Mouse (Mus musculus) left cerebral cortex, adult 9 months (tissue): ENCODE measurements around the gene Pck1.
"Not testable (repeated sequence)": the region's sequence is repeated elsewhere in the genome, so short reads cannot be mapped to it uniquely, and the experiment has no call there.

Experiments used
- DNase-seq, 2 experiments: peaks; one replicate each; pipeline ENCODE4 v3.0.0; 2022; ENCODE audit warnings: low spot score in 2 of 2

Gene Pck1

DNA sequence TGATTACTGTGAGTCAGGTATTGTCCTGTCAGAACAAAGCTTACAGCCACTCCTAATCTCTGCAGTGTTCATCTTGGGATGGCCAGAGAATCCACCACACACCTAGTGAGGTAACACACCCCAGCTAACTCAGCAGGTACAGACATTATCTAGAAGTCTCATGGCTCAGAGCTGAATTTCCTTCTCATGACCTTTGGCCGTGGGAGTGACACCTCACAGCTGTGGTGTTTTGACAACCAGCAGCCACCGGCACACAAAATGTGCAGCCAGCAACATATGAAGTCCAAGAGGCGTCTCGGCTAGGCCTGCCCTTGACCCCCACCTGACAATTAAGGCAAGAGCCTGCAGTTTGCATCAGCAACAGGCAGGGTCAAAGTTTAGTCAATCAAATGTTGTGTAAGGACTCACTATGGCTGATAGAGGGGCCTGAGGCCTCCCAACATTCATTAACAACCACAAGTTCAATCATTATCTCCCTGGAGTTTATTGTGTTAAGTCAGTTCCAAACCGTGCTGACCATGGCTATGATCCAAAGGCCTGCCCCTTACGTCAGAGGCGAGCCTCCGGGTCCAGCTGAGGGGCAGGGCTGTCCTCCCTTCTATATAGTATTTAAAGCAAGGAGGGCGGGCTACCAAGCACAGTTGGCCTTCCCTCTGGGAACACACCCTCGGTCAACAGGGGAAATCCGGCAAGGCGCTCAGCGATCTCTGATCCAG lies at the start of gene Pck1:
TSS of gene Pck1 (plus strand) at position 613 of the 716 bp plus-strand sequence.
- no peak for DNase-seq

DNA sequence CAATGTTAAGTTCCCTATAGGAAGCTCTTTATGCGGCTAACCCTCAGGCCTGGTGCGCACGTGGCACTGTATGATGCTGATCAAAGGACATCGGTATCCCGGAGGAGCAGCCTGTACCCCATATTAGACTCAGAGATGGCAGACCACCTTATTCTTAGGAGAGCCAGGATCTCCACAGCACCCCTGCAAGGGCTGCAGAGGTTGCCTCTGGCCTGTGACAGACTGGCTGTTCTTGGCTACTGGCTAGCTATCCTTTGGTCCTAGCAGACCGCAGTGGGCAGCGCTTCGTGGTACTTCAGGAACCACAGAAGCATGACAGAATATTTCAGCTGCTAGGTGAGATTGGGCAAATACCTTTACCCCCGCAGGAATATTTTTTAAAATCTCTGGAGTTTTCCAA lies 46.4 kb upstream of the Pck1 start:
- DNase-seq: no peak

DNA sequence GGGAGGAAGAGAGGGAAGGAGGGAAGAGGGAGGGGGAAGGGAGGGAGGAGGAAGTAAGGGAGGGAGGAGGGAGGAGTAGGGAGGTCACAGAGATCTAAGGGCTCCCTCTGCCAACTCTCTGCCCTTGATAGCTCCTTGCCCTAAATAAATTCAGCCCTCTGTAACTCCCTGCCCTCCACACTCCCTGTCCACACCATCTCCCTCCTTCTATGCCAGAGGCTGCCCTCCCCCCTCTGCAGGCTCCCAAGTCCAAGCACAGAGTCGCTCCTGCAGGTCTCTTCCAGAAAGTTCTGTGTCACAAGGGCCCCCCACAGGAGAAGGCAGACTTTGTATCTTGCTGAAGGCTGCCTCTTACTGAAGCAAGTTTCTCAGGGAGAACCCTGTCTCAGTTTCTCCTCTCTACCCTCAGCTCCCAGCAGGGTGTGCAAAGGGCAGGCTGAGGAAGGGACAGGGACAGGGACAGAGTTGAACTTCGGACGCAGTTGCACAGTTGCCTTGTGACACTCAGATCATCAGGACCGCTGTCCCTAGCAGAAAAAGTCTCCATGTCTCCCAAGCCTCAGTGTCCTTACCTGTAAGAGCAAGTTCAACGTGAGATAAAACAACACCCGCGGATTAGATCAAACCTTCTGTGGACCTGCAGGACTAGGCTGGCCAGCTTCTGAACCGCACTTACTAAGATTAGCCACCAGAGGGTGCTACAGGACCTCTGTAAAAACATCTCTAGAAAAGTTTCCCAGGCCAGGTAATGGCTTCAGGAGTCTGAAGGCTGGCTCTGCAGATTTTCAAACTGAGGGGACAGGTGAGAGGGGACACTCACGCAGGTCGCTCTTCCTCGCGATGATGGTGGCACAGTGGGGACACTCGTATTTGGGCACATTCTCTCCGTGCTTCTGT lies 45.7 kb upstream of the Pck1 start:
- peak in 1 of 2 experiments; percentile 77 for DNase-seq

DNA sequence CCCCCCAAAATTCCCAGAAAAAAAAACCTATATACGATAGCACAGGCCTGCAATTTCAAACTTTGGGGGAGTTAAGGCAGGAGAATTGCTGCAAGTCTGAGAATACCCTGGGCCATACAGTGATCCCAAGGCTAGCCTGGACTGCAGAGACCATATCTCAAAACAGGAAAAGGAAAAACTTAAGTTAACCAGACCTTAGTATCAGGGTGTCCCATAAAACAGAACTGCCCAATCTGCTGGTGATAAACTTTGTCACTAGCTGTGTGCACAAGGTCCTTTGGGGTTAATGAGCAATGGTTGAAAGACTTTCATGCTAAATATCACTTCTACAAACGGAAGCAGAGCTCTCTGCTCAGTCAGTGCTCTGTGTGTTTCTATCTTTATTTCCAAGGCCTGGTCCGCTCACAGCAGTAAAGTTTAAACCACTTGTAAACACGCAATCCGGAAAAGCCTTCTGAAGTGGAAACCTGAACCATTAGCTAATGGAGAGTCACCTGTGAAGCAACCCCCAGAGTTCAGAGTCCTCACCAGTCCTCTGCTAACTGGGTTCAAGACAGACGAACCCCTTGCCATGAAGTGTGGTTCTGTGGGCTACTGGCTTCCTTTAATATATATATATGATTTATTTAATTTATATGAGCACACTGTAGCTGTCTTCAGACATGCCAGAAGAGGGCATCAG lies 44.2 kb upstream of the Pck1 start:
- DNase-seq: no peak

DNA sequence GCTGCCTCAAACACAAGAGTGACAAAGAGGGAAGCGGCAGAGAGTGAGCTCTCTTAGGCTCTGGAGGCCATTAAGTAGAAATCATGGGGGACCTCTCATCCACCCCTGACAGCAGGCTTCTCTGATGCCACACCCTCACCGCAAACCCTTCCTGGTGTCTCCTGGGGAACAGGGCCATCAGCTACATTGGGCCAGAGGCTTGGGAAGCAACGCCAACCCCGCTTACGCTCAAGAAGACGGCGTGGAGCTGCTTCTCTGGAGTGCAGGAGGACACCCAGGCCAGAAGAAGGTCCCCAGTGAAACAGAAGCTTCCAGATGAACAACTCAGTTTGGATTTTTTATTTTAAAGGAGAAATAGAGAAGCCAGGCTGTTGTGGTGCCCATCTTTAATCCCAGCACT lies 43.3 kb upstream of the Pck1 start:
- no peak for DNase-seq

DNA sequence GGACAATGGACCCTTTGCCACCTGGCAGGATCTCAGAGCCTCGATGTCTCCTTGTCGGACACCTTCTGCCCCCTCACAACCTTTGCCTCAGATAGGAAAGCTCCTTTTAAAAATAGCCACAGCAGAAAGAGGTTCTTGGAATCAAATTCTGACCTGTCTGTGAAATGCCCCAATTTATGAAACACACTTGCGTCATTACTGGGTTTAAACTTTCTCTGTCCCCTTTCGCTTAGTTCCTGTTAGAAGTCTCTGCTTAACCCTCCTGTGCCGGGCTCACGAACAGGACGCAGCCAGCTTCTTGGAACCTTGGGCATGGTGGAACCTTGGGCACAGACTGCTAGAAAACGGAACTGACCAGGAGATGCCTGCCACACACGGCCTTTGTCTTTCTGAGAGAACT lies 42.3 kb upstream of the Pck1 start:
- no peak for DNase-seq

DNA sequence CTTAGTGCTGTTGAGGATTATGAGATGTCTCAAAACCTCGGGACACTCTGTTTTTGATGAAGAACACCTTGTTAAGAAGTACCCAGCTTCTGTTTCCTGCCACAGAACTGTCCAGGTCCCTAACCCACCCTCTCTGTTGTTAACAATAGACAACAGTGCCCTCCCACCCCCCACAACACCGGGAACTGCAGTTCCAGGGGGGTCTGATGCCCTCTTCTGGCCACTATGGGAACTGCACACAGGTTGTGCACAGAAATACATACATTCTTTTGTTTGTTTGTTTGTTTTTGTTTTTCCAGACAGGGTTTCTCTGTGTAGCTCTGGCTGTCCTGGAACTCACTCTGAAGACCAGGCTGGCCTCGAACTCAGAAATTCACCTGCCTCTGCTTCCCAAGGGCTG lies 39.1 kb upstream of the Pck1 start:
- not testable (repeated sequence) for DNase-seq

DNA sequence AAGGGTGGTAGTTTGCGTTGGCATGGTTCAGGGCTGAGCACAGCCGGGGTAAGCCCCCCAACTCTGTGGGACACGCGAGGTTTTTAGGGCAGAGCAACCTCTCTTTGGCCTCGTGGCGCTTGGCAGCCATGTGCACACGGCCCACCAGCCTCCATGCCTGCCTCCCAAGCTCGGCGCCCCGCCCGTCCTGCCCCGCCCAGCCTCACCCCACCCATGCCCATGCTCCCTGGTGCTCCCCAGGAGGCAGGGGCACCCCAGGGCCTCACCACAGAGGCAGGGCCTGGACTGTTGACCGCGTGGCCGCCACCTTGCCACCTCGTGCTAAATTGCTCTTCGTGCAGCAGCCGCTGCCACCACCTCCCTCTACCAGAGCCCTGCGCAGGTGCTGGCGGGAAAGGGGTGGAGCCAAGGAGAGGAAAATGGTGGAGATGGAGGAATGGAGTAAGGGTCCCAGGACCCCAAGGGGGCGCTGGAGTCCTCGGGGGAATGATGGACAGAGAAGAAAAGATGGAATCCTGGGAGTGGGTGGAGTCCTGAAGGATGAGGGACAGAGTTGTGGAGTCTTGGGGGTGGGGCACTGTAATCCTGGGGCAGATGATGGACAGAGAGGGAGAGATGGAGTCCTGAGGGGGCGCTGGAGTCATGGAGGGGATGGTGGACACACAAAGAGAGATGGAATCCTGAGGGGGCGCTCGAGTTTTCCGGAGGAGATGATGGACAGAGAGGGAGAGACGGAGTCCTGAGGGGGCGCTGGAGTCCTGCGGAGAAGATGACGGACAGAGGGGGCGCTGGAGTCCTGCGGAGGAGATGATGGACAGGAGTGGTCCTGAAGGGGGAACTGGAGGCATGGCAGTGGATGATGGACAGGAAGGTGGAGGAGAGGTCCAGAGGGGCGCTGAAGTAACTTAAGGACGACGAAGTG lies 33.6 kb upstream of the Pck1 start, which contains the start of gene Ctcfl:
TSS of gene Ctcfl (minus strand) at position 503 of the 922 bp plus-strand sequence.
- DNase-seq: no peak

DNA sequence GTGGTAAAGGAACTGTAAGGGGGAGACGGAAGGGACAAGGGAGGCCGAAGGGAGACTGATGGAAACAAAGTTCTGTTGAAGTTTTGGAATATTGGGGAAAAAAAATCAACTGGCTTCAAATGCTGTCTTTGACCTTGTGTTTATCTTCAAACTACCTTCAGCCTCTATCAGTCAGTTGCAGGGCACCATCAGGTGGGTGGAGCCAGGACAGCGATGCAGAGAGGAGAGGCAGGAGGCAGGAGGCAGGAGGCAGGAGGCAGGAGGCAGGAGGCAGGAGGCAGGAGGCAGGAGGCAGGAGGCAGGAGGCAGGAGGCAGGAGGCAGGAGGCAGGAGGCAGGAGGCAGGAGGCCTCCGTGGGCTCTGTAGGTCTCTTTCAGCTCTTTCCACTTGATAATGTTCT lies 32.7 kb upstream of the Pck1 start:
- DNase-seq: not testable (repeated sequence)

DNA sequence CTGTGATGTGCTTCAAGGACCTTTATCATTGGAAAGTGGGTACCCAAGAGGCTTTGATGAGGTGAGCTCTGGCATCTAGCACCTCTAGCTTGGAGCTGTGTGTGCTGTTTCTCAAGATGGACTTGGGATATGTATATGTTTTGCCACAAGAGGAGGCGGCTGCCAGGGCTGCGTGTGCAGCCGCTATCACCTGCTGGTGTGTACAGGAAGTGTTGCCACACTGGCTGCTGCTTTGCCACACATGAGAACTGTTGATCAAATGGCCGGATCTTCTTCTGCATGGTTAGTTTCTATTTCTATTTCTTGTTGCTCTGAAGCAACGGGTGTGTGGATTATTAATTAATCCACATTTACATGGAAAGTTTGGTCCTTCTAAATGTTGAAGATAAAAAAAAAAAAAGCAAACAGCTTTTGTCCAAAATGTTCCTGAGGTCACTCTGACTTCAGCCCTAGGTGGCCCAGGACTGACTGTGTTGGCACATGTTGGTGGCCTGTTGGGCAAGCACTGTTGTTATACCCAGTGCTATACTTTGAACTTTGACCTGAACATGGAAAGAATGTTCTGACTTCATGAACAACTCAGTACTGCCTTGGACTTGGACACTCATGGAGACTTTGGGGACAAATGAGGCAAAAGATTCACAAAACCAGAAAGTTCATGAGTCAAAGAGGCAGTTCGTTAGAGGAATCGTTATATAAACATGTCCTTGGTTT lies 28.7 kb upstream of the Pck1 start:
- DNase-seq: no peak

DNA sequence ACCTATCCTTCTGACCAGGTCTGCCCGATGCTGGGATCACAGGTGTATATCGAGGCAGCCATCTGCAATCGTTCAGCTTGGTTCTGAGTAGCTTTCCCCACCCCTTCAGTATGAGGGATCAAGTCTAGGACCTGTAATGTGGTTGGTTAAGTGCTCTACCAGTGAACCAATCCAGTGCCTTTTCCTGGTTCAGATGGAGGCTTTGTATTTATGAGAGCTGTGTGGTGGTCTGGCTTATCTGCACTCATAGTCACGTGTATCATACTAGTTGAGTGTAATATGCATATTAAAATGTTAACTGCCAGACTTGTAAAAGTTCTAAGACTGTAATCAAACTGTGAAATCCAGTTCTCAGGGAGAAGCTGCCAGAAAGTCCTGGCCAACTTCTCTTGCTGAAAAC lies 26.5 kb upstream of the Pck1 start:
- no peak for DNase-seq

DNA sequence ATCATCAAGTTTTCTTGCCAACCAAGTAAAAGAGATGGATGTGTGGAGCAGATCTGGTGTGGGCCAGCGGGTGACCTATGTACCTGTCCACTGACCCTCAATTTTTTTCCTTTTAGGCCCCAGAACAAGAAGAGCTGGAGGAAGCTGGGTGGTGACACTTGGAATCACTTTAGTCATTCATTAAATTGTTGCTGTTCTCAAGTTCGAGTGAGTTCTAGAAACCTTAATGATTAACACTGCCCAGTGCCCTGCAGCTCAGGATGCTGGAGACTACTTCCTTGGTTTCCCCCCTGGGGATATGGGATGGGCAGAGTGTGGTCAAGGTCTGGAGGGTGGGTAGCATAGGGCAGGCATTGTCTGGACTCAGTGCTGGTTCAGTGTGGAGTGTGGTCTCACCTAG lies 23.7 kb upstream of the Pck1 start:
- no peak for DNase-seq

DNA sequence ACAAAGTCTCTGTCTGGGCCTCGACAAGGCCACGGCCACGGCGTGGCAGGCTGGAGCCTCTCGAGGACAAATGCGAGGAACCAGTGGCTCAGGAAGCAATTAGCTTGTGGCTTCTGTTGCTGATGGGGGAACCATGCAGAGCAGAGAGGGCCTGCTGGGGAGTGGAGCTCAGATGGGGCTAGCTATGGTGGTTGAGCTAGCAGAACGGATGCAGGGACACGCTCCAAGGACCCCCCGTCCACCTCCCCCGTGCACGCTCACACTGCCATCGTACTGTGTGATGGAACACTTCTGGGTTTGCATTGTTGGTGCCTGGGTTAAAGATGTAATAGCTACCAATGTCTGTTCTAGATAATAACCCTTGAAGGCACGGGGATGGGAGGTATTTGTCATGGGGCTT lies 20.6 kb upstream of the Pck1 start:
- no peak for DNase-seq

DNA sequence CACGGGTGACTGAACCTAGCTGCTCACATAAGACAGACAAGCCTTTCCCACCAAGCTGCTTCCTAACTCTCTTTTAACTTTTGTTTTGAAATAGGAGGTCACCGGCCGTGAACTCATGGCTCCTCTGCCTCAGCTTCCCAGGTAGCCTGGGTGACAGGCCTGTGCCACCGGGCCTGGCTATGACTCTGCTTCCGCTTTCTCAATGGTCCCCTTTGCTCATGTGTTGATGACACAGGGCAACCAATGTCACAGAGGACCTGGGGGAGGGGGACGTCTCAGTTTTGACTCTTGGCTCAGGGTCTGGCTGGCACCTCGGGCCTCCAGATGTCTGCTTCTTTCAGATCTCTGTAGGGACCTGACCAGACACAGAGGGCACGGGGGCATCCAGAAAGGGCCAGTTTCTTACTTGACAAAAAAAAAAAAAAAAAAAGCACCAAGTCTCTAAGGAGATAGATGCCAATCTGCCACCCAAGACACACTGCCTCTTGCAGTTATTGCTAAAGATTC lies 20.0 kb upstream of the Pck1 start:
- no peak for DNase-seq

DNA sequence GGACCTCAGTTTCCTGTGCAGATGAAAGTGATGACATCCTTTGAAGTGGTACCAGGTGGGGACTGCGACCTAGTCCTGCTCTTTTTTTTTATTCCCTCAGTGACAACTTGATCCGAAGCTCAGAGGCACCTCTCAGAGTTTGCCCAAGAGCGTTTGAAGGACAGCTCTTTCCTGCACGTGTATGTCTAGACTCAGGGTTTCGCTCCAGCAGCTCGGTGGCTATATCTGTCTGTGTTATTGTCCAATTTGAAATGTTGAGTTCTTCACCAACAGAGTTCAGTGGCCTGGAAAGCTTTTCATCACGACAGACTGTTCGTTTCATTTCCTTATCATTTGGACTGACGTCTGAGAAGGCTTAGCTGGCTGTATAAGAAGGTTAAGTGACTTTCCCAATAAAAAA lies 18.2 kb upstream of the Pck1 start:
- no peak for DNase-seq

DNA sequence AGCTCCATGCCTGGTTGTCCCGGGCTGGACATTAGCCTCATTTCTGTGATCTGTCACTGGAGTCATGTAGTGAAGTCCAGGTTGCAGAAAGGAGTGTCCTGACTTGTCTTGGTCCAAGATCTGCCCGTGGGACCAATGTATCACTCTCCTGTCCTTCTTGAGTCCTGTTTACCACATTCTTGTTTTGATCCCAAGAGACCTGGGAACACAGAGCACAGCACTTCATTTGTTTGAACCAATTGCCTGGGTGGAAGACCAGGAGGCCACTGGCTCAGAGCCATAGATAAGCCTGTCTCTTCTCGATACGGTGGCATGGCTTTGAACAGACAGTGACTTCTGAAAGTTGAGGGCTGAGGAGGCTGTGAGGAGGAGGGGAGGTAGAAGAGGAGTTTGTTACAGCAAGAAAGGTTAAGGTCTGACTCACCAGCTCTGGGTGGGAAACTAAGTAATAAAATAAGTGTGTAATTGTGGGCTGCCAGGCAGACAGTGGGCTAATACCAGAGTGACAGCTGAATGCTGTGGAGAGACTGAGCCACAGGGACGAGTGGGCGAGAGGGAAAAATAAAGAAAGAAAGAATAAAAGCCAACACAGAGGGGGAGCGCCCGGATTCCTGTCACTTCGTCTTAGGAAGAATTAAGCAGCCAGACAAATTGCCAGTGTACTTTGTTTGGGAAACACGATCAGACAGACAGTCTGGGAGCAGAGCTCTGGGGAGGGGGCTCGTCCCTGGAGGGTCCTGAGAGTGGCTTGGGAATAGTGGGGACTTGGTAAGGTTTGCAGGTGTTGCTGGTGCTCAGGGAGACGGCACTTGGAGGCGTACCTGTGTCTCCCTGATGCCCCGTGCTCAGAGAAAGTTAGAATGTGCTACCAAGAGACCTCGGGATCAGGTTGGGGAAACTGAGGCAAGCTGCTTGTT lies 14.3 kb upstream of the Pck1 start:
- peak; percentile 6 to 40 for DNase-seq

DNA sequence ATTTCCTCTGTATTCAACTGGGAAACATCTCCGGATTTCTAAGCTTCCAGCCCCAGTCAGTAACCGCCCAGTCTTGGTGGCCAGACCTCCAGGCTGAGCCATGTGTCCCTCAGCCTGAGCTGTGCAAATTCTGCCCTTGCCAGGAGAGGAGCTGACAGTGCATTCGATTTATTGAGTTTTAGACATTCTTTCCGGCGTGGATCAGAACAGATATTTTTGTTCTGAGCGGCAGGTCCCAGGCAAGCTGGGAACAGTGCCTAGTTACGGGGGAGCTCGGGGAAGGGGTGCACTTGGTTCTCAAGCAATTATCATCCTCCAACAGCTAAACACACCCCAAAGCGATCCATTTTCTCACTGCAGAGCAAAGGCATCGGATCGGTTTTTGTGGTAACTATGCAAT lies 9.2 kb upstream of the Pck1 start:
- peak in 1 of 2 experiments; percentile 8 for DNase-seq

DNA sequence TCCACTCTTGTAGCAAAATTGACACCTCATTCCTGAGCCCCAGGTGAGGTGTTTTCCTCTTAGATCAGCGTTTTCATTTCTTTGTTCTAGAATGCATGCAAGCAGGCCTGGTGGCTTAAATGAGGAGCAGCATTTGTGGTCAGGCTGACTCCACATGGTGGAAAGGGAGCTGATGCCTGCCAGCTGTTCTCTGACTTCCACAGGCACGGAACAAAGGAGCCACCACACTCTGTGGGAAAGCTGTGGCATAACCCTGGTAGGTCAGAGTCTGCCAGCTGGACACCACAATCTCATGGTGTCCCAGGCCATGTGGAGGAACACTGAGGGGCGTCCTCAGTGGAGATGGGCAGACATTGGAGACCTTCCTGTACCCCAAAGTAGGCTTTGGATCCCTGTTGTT lies 7.0 kb upstream of the Pck1 start:
- no peak for DNase-seq

DNA sequence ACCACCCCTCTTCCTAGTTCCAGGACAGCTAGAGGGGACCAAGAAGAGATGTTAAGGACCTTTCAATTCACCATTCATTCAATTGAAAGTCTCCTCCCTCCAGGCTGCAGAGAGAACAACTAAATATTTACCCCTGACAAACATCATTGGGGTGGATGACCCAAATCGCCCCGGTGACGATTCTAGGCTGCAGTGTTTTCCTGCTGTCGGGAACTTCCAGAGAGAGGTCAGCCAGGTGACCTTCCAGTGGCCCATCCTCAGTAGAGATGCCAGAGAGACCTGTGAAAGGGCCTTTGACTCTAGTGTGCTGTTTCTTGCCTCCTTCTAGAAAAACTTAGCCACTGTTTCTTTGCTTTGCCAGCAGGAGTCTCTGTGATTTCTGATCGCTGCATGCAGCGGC lies 6.1 kb upstream of the Pck1 start:
- DNase-seq: no peak
